Mouse (Mus musculus) bone marrow macrophage, adult 2 months (primary cell): ENCODE measurements at regions not wholly inside any gene's neighbourhood (a gene's known extent, or its start where the extent isn't known, plus 50 kb on each side); places are given as distances from the start of the nearest gene placed in this dataset.

Source experiments
- CTCF ChIP-seq: IDR thresholded peaks from 2 replicates; pipeline ENCODE4 v1.5.1; 2012; ENCODE audit warnings: low read depth, mild to moderate bottlenecking, low read length, moderate library complexity
- POLR2A ChIP-seq: IDR thresholded peaks from 2 replicates; pipeline ENCODE4 v1.6.1; 2012; ENCODE audit warnings: mild to moderate bottlenecking, low read depth, low read length, borderline replicate concordance

DNA sequence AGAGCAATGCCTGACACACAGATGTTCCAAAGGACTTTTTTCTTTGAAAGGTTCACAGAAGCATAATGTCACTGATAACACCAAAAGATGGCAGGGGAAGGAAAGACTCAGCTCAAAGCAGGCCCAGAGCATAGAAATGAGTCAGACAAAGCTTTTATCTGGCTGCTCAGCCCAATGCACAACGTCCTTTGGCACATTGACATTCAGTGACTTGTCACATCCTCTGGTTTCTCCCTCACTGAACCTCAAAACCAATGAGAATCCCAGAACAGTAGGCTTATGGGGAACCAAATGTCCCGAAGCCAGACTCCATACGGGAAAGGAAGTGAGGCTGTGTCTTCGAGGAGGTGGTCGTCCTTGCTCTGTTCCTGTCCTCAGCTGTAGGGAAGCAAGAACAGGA is 95.2 kb upstream of the Cd180 start:
- TF ChIP-seq POLR2A (no peak), CTCF (no peak)
